Mouse (Mus musculus): ENCODE results near the gene Gm10488.
"Not testable (repeated sequence)": the region's sequence is repeated elsewhere in the genome, so short reads cannot be mapped to it uniquely, and the experiment has no call there.

Gene Gm10488

GRCm38 (mm10) chrX:29976014-29976413 lies at the start of gene Gm10488:
TSS of gene Gm10488 (plus strand) at chrX:29976314.
- not testable (repeated sequence) for DNase-seq (ENCODE audit: low spot score)
